Mouse (Mus musculus) hindbrain, embryonic 14.5 days (tissue): ENCODE data around the gene 0610009B22Rik. TPM values are rescaled to one million over a fixed set of nuclear protein-coding genes. Genes with fewer than 3 reads are reported as not detected.
"Not testable (repeated sequence)": the region's sequence is repeated elsewhere in the genome, so short reads cannot be mapped to it uniquely, and the experiment has no call there.

Source experiments
- ATAC-seq: fragments of 200-750 bp; cut with Nextera tagmentation; 2 replicates; pipeline ENCODE4 v1.8.0; 2017; ENCODE audit warnings: moderate number of reproducible peaks, mild to moderate bottlenecking, moderate TSS enrichment, moderate library complexity; ENCODE audit not compliant: low FRiP score
- DNase-seq: peaks from one replicate; pipeline ENCODE4 v3.0.0-alpha.2; 2015; ENCODE audit warnings: low spot score
- H3K27ac ChIP-seq: fragments of 300-500 bp; sonication (generic); 2 replicates; pipeline ENCODE4 v1.5.1; 2014; ENCODE audit warnings: mild to moderate bottlenecking, moderate library complexity
- H3K27me3 ChIP-seq: fragments of 300-500 bp; sonication (generic); 2 replicates; pipeline ENCODE4 v1.6.1; 2014; ENCODE audit warnings: mild to moderate bottlenecking, low read length, mixed read lengths; ENCODE audit not compliant: control insufficient read depth, insufficient read depth
- H3K36me3 ChIP-seq: fragments of 300-500 bp; sonication (generic); replicated peaks from 2 replicates; pipeline ENCODE4 v1.6.1; 2014; ENCODE audit not compliant: control insufficient read depth, insufficient read depth
- H3K4me1 ChIP-seq: fragments of 300-500 bp; sonication (generic); replicated peaks from 2 replicates; pipeline ENCODE4 v1.6.1; 2014; ENCODE audit warnings: antibody characterized with exemption, low read length, mixed read lengths; ENCODE audit not compliant: control insufficient read depth, insufficient read depth
- H3K4me2 ChIP-seq: fragments of 300-500 bp; sonication (generic); replicated peaks from 2 replicates; pipeline ENCODE4 v1.6.1; 2014; ENCODE audit warnings: mild to moderate bottlenecking, moderate library complexity
- H3K4me3 ChIP-seq: fragments of 300-500 bp; sonication (generic); replicated peaks from 2 replicates; pipeline ENCODE4 v1.5.1; 2014; ENCODE audit warnings: mild to moderate bottlenecking, low read length
- H3K9ac ChIP-seq: fragments of 300-500 bp; sonication (generic); 2 replicates; pipeline ENCODE4 v1.6.1; 2014
- H3K9me3 ChIP-seq: fragments of 300-500 bp; sonication (generic); 2 replicates; pipeline ENCODE4 v1.6.1; 2016; ENCODE audit warnings: low read length; ENCODE audit not compliant: control insufficient read depth
- WGBS: fragments of 180-500 bp; shearing (Covaris S2); extraction: QIAGEN DNeasy Blood & Tissue Kit; methylation state at CpG from one replicate; pipeline ENCODE4 v1.1.7; 2014; 5-methylcytosine and 5-hydroxymethylcytosine counted together
- polyA plus RNA-seq: library from polyadenylated mRNA; unstranded; fragments of >200 nt; fragmentation: Nextera tagmentation; extraction: Ambion mirVana; gene quantifications from 2 replicates; pipeline ENCODE4 v1.2.1, GENCODE M21; 2014

The 0610009B22Rik gene
- polyA plus RNA-seq, 1 experiment from 2014 or later: 107 TPM

GRCm38 (mm10) chr11:51670846-51671245, 17.8 kb downstream of the 0610009B22Rik start:
- Histone ChIP-seq H3K9me3 (no peaks in the 10 kb centered on the region), H3K36me3 (no peaks in the 10 kb centered on the region)
- no peak for ATAC-seq

GRCm38 (mm10) chr11:51664747-51665146, 23.9 kb downstream of the 0610009B22Rik start:
- H3K4me3 ChIP-seq, H3K4me2 ChIP-seq, H3K4me1 ChIP-seq, DNase-seq, H3K9me3 ChIP-seq, H3K27me3 ChIP-seq, H3K36me3 ChIP-seq, H3K9ac ChIP-seq, H3K27ac ChIP-seq, ATAC-seq: not testable (repeated sequence)
- WGBS: 95% methylated on average over 7 of the region's 7 CpGs

More at GRCm38 (mm10) chr11:51670846-51671245, 17.8 kb downstream of the 0610009B22Rik start:
- no peak overlapping the region for H3K27ac ChIP-seq
- H3K4me2 ChIP-seq: no peak overlapping the region
- no peak for DNase-seq
- H3K4me1 ChIP-seq: no peaks in the 10 kb centered on the region
- no peaks in the 10 kb centered on the region for H3K27me3 ChIP-seq
- no peak overlapping the region for H3K9ac ChIP-seq
- no peak overlapping the region for H3K4me3 ChIP-seq
- WGBS: 95% methylated on average over 7 of the region's 7 CpGs

- Histone ChIP-seq H3K4me3 (no peak overlapping the region), H3K9me3 (no peaks in the 10 kb centered on the region), H3K4me2 (no peak overlapping the region), H3K9ac (no peak overlapping the region), H3K36me3 (no peaks in the 10 kb centered on the region), H3K4me1 (no peaks in the 10 kb centered on the region; the same call in 1 of the 2 replicates), H3K27me3 (no peaks in the 10 kb centered on the region), H3K27ac (no peak overlapping the region)
- no peak for ATAC-seq
- no peak for DNase-seq
- WGBS: 75% methylated on average over 7 of the region's 7 CpGs
Measured at GRCm38 (mm10) chr11:51662632-51663031, 26.0 kb downstream of the 0610009B22Rik start.

- Histone ChIP-seq H3K36me3 (no peaks in the 10 kb centered on the region), H3K9me3 (no peaks in the 10 kb centered on the region), H3K4me1 (no peaks in the 10 kb centered on the region; the same call in 1 of the 2 replicates), H3K9ac (no peak overlapping the region), H3K27ac (no peak overlapping the region), H3K27me3 (no peaks in the 10 kb centered on the region), H3K4me3 (no peak overlapping the region), H3K4me2 (no peak overlapping the region)
- DNase-seq (no peak), ATAC-seq (no peak)
- WGBS: 80% methylated on average over 16 of the region's 16 CpGs
Measured at GRCm38 (mm10) chr11:51661867-51662365, 26.8 kb downstream of the 0610009B22Rik start.

GRCm38 (mm10) chr11:51658705-51659104, 30.0 kb downstream of the 0610009B22Rik start:
- H3K36me3 ChIP-seq: no peaks in the 10 kb centered on the region
- H3K27me3 ChIP-seq: no peaks in the 10 kb centered on the region
- H3K4me3 ChIP-seq: no peak overlapping the region
- 62% methylated on average over 6 of the region's 6 CpGs for WGBS
- no peaks in the 10 kb centered on the region for H3K9me3 ChIP-seq
- peak; percentile 68 for ATAC-seq
- H3K4me2 ChIP-seq: no peak overlapping the region
- H3K9ac ChIP-seq: no peak overlapping the region
- H3K4me1 ChIP-seq: no peaks in the 10 kb centered on the region; the same call in 1 of the 2 replicates
- H3K27ac ChIP-seq: peak overlapping the region; percentile 61
- peak; percentile 53 for DNase-seq

- no peak overlapping the region for H3K4me2 ChIP-seq
- DNase-seq (no peak), ATAC-seq (no peak)
- H3K4me3 ChIP-seq: no peak overlapping the region
- no peak overlapping the region for H3K9ac ChIP-seq
- peak overlapping the region; percentile 61 for H3K27ac ChIP-seq
- H3K36me3 ChIP-seq: no peaks in the 10 kb centered on the region
- WGBS: 71% methylated on average over 7 of the region's 7 CpGs
- no peaks in the 10 kb centered on the region; the same call in 1 of the 2 replicates for H3K4me1 ChIP-seq
- no peaks in the 10 kb centered on the region for H3K9me3 ChIP-seq
- no peaks in the 10 kb centered on the region for H3K27me3 ChIP-seq
Measured at GRCm38 (mm10) chr11:51658291-51658690, 30.4 kb downstream of the 0610009B22Rik start.

- WGBS: 90% methylated on average over 10 of the region's 10 CpGs
- DNase-seq: no peak
- Histone ChIP-seq H3K9me3 (no peaks in the 10 kb centered on the region), H3K4me3 (no peak overlapping the region), H3K36me3 (no peaks in the 10 kb centered on the region), H3K27me3 (0 out of 2 replicates have a peak, but pooled peaks cover under 1% of the 10 kb centered on the region), H3K4me1 (no peaks in the 10 kb centered on the region; the same call in 1 of the 2 replicates), H3K4me2 (no peak overlapping the region), H3K27ac (no peak overlapping the region), H3K9ac (no peak overlapping the region)
- no peak for ATAC-seq
Measured at GRCm38 (mm10) chr11:51656798-51657521, 31.7 kb downstream of the 0610009B22Rik start.

- H3K4me3 ChIP-seq: no peak overlapping the region
- no peaks in the 10 kb centered on the region for H3K9me3 ChIP-seq
- ATAC-seq (no peak), DNase-seq (no peak)
- H3K4me2 ChIP-seq: no peak overlapping the region
- H3K36me3 ChIP-seq: no peaks in the 10 kb centered on the region
- peaks cover 8% of the 10 kb centered on the region for H3K4me1 ChIP-seq
- 97% methylated on average over 3 of the region's 3 CpGs for WGBS
- H3K27me3 ChIP-seq: peaks cover 7% of the 10 kb centered on the region; the same call in 1 of the 2 replicates
- no peak overlapping the region for H3K9ac ChIP-seq
- H3K27ac ChIP-seq: no peak overlapping the region
Measured at GRCm38 (mm10) chr11:51654891-51655290, 33.8 kb downstream of the 0610009B22Rik start.

GRCm38 (mm10) chr11:51653736-51654135, 34.9 kb downstream of the 0610009B22Rik start:
- Histone ChIP-seq H3K4me1 (peaks cover 19% of the 10 kb centered on the region), H3K27ac (no peak overlapping the region), H3K4me3 (no peak overlapping the region), H3K4me2 (no peak overlapping the region), H3K27me3 (peaks cover 18% of the 10 kb centered on the region; the same call in 1 of the 2 replicates), H3K9ac (no peak overlapping the region), H3K9me3 (no peaks in the 10 kb centered on the region), H3K36me3 (no peaks in the 10 kb centered on the region)
- 86% methylated on average over 6 of the region's 6 CpGs for WGBS
- DNase-seq (no peak), ATAC-seq (no peak)
